8 mouse cellular contexts compared by ENCODE assay signal in genomic region chr17:32320597-32321389, GRCm38 (mm10). TPM values are rescaled to one million over a fixed set of nuclear protein-coding genes. Genes with fewer than 3 reads are reported as not detected.
DNase-seq lines count a peak whose midpoint lies in the region; ATAC-seq lines count a peak whose summit lies in the region.

Akap8 (minus strand) TSS chr17:32321238.

- H3K9ac ChIP-seq in heart, embryonic 14.5 days (ENCODE audit: low read length): peak within 1 kb of the TSS; percentile 94
- H3K9ac ChIP-seq in liver, embryonic 13.5 days: peak within 1 kb of the TSS; percentile 86
- H3K9ac ChIP-seq in stomach, embryonic 16.5 days (ENCODE audit: low read length): peak within 1 kb of the TSS; percentile 88

- no peaks in the 10 kb centered on the region for H3K27me3 ChIP-seq in heart, embryonic 14.5 days (ENCODE audit: control insufficient read depth, insufficient read depth, low read length)
- no peaks in the 10 kb centered on the region for H3K27me3 ChIP-seq in liver, embryonic 13.5 days
- no peaks in the 10 kb centered on the region for H3K27me3 ChIP-seq in stomach, embryonic 16.5 days (ENCODE audit: control insufficient read depth, insufficient read depth, low read length)

- peak within 1 kb of the TSS; percentile 74 to 87 for H3K4me3 ChIP-seq in heart, embryonic 14.5 days (ENCODE audit: control insufficient read depth in 1 of 2, insufficient read depth in 1 of 2, low read depth in 1 of 2, low read length in 2 of 2)
- peak within 1 kb of the TSS; percentile 81 for H3K4me3 ChIP-seq in liver, embryonic 13.5 days (replicated peaks)
- H3K4me3 ChIP-seq in stomach, embryonic 16.5 days (replicated peaks; ENCODE audit: low read length): peak within 1 kb of the TSS; percentile 81

- H3K4me2 ChIP-seq in heart, embryonic 14.5 days (ENCODE audit: low read length): peak within 1 kb of the TSS; percentile 94
- H3K4me2 ChIP-seq in liver, embryonic 13.5 days: peak within 1 kb of the TSS; percentile 93
- peak within 1 kb of the TSS; percentile 93 for H3K4me2 ChIP-seq in stomach, embryonic 16.5 days (ENCODE audit: low read depth, low read length)

- peak within 1 kb of the TSS; percentile 89 to 92 for H3K27ac ChIP-seq in heart, embryonic 14.5 days (replicated peaks in 1 of 2; ENCODE audit: control insufficient read depth in 1 of 2, insufficient read depth in 1 of 2, low read depth in 2 of 2, low read length in 2 of 2)
- peak within 1 kb of the TSS; percentile 95 for H3K27ac ChIP-seq in liver, embryonic 13.5 days
- H3K27ac ChIP-seq in stomach, embryonic 16.5 days (ENCODE audit: low read length): peak within 1 kb of the TSS; percentile 92

- H3K9me3 ChIP-seq in heart, embryonic 14.5 days (ENCODE audit: control insufficient read depth, low read length): no peaks in the 10 kb centered on the region
- H3K9me3 ChIP-seq in liver, embryonic 13.5 days (replicated peaks): no peaks in the 10 kb centered on the region
- no peaks in the 10 kb centered on the region for H3K9me3 ChIP-seq in stomach, embryonic 16.5 days (replicated peaks; ENCODE audit: control insufficient read depth, low read length)

- peaks cover 3 to 18% of the 10 kb centered on the region in 2 experiments; a peak in 3 of 4 replicates for H3K4me1 ChIP-seq in heart, embryonic 14.5 days (ENCODE audit: control insufficient read depth in 2 of 2, insufficient read depth in 2 of 2, low read length in 2 of 2)
- peaks cover 42% of the 10 kb centered on the region for H3K4me1 ChIP-seq in liver, embryonic 13.5 days (replicated peaks)
- H3K4me1 ChIP-seq in stomach, embryonic 16.5 days (ENCODE audit: control insufficient read depth, insufficient read depth, low read length): peaks cover 18% of the 10 kb centered on the region

- under 1% methylated on average over 83 of the region's 83 CpGs for WGBS in heart, embryonic 14.5 days
- WGBS in liver, embryonic 13.5 days (ENCODE audit: insufficient replicate concordance): under 1% methylated on average over 83 of the region's 83 CpGs
- WGBS in stomach, embryonic 16.5 days: under 1% methylated on average over 82 of the region's 83 CpGs

- peak; percentile 96 for ATAC-seq in CD4-positive, CD25-positive, alpha-beta regulatory T cell, adult 4 months
- peak; percentile 94 for ATAC-seq in heart, embryonic 14.5 days (ENCODE audit: insufficient number of reproducible peaks, insufficient read depth, low FRiP score, low read depth)
- ATAC-seq in liver, embryonic 13.5 days (ENCODE audit: low read depth): peak; percentile 95
- ATAC-seq in stomach, embryonic 16.5 days (ENCODE audit: insufficient read depth, low FRiP score): peak; percentile 97

- H3K36me3 ChIP-seq in heart, embryonic 14.5 days (ENCODE audit: control insufficient read depth, insufficient read depth, low read length): peaks cover 48% of the 10 kb centered on the region
- peaks cover 50% of the 10 kb centered on the region for H3K36me3 ChIP-seq in liver, embryonic 13.5 days
- H3K36me3 ChIP-seq in stomach, embryonic 16.5 days (ENCODE audit: control insufficient read depth, insufficient read depth, low read length): peaks cover 25% of the 10 kb centered on the region

- peak; percentile 91 for DNase-seq in c-Kit-negative CD71-positive TER-119-positive erythroid progenitor cells, embryonic 14.5 days (ENCODE audit: low read depth, low spot score)
- peak; percentile 98 for DNase-seq in fibroblast of lung, adult 2 months (ENCODE audit: low read depth)
- DNase-seq in kidney, postnatal 14 days: peak; percentile 99
- peak; percentile 98 for DNase-seq in liver, embryonic 13.5 days
- peak; percentile 96 for DNase-seq in neural tube, embryonic 10.5 days (ENCODE audit: extremely low spot score, low spot score)

RNA-seq across cellular contexts. Expression of gene Akap8, which starts in this region (rescaled TPM):
- 100 to 1,000 TPM; 150 to 275 TPM for polyA plus RNA-seq in CD4-positive, CD25-positive, alpha-beta regulatory T cell, adult 4 months (2017; shearing (Covaris generic))
- polyA plus RNA-seq in heart, embryonic 14.5 days (2014; fragmentation: Nextera tagmentation; extraction: Ambion mirVana): 33.0 and 34.9 TPM in 2 replicates
- 40.5 and 47.9 TPM in 2 replicates for polyA plus RNA-seq in liver, embryonic 13.5 days (2015; fragmentation: Nextera tagmentation; extraction: Ambion mirVana)
- polyA plus RNA-seq in stomach, embryonic 16.5 days (2015; fragmentation: Nextera tagmentation; extraction: Ambion mirVana): 94.7 and 98.8 TPM in 2 replicates

Comparison
In these comparisons a context has a peak if more than half of its experiments do, and no peak if none do; other contexts are left out.
1. Peak in every context shown above with its lines: DNase-seq, ATAC-seq, H3K4me3 ChIP-seq and H3K27ac ChIP-seq.